Mouse (Mus musculus): ENCODE measurements around the gene En2.

The En2 gene

DNA sequence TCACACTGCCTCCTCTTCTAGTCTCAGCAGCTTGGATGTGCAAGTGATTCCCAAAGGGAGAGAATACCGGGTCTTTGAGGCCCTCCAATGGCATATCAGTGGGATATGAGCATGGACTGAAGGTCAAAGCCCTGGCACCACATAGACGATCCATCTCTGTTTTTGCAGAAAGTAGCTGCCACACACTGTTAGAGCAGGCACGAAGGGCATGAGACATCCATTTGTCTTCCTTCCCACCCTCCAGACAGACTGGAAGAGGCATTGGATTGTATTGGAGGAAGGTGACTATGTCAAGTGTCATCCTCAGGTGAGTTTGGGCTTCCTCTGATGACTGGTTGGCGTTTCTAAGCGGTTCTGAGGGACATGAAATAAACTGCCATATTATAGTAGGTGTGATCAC is 12.8 kb downstream of the En2 start:
- no peak for DNase-seq (ENCODE audit: low read depth, low spot score)

DNA sequence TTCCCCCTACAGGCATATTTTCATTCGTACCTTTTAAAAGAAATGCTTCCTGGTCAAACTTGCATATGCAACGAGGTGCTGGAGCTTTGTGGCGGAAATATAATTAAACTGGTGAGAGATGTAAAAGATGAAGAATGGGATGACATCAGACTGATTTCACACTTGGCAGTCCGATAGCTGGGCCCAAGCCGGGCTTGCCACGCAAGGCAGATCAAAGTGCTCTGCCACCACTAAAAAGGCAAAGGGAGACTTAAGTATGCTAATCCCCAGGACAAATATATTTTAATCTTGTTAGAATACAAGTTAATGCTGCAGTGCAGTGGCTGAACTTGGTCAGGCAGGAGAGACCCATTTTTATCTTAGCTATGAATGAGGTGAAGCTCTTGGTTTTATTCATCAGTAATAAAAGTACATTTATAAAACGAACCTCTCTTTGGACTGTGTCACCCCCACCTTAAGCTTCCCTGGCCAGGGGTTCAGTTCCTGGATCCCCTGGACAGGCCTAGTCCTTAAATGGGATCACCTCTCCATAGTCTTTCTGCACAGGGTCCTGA is 13.8 kb downstream of the En2 start:
- DNase-seq (ENCODE audit: low read depth, low spot score): no peak

DNA sequence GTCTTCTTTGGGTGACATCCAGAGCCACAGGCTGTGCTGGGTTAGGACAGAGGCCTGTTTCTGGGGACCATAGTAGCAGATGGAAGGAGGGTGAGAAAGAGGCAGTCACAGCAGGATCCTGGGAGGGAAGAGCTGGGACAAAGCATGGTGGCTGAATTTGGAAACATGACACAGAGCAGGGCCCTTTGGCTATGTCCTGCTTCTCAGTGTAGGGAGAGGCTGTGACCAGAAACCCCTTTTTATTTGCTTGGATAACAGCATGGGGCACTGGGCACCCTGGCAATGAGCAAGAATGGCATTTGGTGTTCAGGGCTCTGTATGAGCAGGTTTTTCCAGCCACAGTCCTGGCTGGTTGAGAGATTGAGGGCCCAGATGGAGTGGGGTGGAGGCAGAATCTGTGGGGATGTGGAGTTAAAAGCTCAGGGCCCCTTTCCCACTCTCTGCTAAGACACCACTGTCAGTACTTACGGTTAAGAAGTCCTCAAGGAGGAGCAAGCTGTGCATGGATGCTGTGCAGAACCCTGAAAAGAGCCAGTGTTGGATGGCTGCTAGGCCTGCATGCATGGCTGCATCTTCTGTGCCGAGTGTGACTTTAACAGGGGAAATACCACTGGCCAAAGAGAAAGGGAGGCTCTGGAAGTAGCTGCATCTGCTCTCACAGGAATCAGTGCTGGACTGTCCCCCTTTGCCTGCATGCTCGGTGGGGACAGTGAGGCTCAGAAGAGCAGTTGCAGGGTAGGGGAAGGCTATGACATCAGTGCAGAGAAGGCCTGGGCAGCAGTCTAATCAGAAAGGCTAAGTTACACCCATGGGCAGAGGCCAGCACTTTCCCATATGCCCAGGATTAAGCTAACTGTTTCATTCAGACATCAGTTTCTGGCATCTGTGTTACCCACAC is 26.0 kb downstream of the En2 start:
- no peak for DNase-seq (ENCODE audit: low read depth, low spot score)

DNA sequence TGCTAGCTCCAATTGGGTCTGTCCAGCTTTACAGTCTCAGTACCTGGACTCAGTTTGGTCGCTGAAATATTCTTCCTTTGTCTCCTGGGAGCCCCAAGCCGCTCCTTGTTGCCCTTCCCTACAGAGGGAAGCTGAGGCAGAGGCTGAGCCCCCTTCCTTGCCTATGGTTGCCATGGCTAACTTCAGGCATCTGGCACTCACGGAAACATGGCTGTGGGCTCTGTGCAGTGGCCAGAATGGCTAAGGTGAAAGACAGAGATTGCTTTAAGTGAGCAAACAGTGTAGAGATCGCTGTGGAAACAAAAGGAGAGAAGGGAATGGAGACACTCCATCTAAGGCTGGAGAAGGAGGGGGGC is 26.6 kb downstream of the En2 start:
- DNase-seq (ENCODE audit: low read depth, low spot score): no peak

DNA sequence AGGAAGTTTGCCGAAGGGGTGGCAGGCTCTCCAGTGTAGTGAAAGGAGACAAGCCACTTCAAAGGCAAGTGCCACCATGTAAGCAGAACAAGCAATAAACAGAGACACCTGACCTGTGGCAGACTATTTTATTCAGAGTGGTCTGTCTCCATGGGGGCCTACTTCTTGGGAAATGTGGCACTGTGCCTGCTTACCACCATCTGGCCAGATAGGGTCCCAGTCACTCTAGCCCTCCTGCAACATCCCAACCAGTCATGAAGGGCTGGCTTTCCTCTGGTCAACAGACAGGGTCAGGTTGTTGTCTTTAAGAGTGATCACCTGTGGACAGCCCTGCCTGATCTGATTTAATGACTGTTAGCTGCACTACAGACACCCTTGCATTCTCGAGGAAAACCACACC is 30.0 kb downstream of the En2 start:
- no peak for DNase-seq (ENCODE audit: low read depth, low spot score)

DNA sequence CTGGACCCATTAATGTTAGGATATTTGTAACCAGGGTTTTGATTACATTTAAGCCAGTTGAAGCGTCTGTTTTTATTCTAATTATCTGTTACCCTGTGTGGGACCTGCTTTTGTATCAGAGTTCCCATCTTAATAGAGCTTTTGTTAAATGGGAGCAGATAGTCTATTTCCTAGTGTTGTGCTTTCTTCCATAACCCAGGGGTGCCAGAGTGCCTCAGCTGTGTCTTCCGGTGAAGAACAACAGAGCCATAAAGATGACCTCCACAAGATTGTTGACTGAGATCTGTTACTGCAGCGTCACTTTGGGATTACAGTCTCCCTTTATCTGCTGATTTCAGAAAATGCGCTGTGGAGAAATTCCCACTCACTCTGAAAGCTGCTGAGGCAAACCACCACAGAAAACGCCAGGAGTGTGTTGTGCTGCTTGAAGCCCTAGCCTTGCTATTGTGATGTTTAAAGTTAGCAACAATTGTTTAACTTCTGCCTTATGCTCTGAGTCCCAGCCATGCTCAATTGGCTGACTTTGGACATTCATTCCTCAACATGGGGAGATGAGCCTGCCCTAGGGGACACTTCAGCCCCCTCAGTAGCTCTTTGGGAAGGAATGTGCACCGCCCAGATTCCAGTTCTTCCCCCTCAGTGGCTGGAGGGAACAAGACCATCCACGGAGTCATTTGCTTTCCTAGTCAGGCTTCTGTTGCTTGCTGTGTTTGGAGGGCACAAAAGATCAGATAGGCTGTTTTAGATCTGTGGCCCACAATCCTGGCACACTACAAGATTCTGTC is 33.8 kb downstream of the En2 start:
- no peak for DNase-seq (ENCODE audit: low read depth, low spot score)

DNA sequence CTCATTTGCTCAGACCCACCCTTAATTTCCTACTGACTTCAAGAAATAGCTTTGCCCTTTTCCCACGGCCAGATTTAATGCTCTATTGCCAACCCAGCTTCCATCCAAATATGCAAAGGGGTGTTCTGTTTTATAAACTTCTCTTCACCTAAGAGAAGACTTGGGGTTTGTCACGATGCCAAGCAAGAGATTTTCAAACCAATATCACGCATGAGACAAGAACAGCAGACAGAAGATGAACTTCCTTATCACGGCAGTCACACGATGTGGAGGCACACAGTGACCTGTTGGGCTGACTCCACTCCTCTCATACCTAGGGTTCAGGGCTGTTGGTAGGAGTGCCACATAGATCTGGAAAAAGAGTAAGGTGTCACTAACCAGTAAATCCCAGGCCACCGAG is 37.6 kb downstream of the En2 start:
- DNase-seq (ENCODE audit: low read depth, low spot score): no peak

DNA sequence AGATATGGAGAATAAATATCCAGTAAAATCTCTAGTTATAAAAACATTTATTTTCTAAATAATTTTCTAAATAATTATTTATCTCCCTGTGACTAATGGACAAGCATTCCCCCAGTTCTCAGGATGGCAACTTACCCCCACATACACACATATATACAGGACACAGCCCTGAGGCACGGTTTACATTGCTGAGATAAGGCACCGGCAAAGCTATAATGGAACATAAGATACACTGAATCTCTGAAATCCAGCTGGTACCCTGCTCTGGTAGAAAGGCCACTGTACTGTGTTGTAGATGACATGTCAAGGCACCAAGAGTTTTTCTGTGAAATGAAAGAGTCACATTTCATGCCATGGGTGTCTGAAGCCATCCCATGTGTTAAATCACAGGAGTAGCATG is 39.2 kb downstream of the En2 start:
- DNase-seq (ENCODE audit: low read depth, low spot score): no peak

DNA sequence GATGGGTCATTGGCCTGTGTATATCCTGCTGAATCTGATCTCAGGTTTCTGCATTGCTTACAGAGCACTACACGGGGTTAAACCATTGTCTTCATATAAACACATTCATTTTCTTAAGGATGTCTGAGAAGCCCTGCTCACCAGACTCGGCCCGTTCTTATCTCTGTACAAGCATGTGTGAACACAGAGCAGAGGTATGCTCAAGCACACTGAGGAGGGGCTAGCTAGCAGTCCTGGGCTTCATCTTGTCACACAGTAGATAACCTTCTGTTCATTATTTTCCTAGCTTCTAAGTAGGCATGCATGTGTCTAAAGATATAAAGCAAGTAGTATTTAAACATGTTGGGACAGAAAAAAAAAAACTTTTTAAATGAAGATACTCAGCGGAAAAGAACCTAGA is 41.0 kb downstream of the En2 start:
- DNase-seq (ENCODE audit: low read depth, low spot score): no peak

DNA sequence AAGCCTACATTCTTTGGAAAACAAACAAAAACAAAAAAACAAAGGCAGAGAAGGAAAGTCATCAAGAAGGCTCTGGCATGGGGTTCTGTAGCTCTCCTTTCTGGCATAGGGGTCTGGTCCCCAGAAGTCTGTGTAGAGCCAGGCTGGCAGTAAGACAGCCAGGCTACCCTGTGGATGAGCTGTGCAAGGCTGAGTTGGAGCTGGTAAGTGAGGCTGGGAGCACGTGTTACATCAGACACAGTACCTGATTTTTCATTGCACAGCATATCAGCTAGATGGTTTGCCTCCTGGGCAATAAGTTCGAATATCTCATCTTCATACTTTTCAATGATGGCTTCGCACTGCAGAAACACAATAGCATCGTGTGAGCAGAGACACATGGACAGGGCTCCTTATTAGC is 41.5 kb downstream of the En2 start:
- DNase-seq (ENCODE audit: low read depth, low spot score): no peak

DNA sequence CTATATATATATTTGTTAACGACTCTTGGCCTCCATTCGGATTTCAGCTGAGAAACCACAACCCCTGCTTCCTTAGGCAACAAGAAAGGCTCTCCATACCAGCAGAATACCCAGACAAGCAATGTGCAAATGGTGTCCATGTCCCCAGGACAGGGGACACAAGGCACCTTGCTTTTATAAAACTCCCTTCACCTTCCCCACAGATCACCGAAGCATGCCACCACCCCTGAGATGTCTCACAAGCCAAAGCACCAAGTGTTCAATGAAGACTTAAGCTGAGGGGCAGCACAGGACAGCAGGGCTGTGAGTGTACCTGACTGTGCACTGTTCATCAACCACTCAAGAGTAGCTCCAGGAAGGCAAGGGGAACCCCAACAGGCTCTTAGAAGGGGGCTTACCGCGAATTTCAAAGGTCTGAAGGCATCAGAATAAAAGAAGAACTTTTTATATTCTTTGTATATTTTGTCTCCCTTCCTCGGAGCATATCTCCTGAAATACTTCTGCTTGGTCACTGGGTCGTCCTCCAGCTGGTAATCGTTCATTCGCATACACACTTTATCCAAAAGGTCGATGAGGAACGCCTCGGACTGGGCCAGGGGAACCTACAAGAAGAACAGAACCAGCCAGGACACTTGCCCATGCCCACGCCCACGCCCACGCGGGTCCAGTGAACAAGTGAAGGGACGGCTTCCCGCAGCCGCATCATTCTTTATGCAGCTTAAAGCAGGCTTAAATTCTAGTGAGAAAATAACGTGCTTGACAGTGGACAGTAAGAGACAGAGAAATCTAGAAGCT is 43.4 kb downstream of the En2 start:
- no peak for DNase-seq (ENCODE audit: low read depth, low spot score)

DNA sequence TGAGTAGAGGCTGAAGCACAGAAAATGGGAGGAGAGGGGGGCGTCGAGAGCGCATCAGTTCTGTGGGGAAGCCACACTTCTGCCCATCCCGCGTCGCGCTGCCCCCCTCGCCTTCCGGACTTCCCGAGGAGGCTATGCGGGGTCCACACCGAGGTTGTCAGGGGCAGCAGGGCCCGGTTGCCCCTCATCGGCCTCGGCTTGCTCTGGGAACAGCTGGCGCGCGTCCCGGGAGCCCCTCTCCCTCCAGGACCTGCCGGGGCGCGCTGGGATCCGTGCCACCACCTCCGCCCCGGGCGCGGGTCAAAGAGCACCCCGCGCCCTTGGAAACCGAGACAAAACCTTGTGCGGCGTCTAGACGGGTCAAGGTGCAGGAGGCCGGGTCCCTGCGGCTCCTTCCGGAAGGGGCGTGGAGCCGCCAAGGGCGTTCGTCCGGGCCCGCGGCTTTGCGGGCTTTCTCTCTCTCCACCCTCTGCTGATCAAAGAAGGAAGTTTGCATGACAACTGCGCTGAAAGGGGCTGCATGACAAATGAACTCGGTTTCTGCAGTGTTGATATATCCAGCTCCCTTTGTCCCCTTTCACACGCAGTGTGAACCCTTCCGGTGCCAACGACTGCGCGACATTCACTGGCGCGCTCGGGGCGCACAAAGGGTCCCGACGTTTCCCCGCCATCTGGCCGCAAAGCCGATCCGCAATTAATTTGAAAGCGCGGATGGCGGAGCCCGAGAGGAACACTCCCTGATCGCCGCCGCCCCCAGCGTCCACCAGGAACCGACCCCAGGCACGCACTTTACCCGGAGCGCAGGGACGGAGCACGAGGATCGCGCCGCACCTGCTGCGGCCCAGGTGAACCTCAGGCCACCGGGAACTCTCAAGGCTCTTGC is 44.3 kb downstream of the En2 start:
- peak; percentile 64 for DNase-seq (ENCODE audit: low read depth, low spot score)

DNA sequence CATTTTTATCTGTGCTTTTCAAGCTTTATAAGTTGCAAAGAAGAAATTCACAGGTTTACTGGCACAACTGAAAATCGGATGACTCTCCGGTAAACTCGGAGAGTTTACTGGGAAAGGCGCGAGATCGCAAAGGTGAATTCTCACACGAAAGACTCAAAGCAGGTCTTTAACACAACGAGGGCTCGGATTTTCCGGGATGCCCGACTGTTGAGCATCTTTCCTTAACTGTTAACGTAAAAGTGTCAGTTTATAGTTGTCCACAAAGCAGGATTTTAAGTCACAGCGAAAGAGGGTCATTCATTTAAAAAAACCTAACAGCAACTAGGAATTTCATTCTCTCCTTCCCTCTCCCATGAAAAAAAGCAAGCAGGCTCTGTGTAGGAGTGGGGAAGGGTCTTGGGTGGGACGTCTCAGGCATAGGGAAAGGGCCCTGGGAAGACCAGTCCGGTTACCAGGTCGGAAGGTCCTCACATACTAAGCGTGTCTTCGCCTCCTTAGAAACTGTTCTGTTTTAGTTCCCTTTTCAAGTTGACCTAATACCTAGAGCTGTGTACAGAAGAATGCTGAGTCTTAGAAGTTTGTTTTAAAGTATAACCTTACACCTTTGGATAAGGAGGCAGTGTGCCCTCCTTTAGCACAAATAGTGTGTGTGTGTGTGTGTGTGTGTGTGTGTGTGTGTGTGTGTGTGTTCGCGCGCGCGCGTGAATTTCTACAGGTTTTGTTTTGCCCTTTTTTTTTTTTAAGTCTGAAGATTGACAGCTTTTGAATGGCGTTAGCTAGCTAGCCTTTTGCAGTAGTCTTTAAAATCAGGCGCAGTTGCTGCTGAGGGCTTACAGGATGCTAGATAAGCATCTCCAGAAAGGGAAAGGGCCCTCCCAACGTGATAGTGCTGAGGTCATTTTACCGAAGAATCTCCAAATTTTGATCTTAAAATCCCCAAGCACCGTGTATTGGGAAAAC is 45.4 kb downstream of the En2 start:
- DNase-seq (ENCODE audit: low read depth, low spot score): peak; percentile 21

DNA sequence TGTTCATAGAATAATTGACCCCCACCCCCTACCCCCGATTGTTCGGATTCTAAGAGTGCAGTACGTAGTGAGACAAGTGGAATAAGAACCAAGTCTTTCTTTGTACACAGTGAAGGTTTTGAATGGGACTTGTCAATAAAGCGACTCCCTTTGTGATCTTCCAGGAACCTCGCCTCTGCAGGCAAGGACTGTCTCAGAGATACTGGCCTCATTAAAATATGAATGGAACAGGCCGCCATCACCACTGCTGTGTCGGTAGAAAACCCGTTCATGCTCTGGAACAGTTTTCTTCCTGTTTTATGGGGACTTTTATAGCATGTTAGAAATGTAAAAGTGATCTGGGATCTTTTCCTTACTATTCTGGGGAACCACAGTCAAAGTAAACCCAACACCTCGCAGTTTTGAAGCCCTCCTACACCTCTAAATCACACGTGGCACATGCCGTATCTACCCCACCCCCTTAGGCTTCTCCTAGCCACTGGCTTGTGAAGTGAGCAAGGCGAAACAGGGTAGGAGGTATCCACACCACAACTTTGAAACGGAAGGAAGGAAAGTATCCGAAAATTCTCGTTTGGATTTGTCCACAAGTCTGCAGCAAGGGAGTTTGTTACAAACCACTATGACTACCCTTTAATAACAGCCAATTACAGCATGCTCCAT is 46.3 kb downstream of the En2 start:
- DNase-seq (ENCODE audit: low read depth, low spot score): peak; percentile 40

DNA sequence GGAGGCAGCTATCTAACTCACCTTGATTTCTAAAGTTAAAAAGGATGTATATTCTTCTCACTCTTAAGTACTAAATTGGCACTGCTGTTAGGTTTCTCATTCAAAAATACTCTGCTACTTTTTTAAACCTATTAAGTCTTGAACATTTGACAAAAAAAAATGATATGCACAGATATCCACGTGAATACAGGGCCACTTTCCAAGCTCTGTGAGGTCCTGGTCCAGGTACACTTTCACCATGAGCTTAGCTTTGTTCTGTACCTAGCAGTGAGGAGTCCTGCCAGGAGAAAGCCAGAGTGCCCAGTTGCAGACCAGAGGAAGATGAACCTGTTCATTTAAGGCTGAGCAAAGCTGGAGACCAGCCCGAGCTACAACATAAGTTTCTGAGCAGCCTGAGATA is 47.9 kb downstream of the En2 start:
- no peak for DNase-seq (ENCODE audit: low read depth, low spot score)

DNA sequence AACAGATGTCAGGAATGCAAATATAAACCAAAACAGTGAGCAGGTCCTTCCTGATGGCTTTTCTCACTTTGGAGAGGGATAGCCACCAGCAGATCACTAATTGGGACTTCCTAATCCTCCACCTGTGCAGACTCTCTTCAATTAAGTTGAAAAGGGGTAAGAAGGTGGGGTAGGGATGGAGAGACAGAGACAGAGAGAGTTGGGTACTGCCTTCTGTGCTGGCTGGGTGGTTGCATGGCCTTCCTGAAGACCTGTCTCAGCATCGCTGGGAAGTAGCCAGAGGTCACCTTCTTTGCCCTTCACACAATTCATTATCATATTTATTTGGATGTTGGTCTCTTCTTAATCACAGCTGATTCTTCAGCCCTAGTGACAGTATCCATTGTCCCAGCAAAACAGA is 54.1 kb downstream of the En2 start:
- no peak for DNase-seq (ENCODE audit: low read depth, low spot score)

All from mesoderm, embryonic 11.5 days (tissue).